Mouse (Mus musculus): ENCODE measurements around the gene Rbbp5. TPM values are rescaled to one million over a fixed set of nuclear protein-coding genes. Genes with fewer than 3 reads are reported as not detected.
A peak's percentile ranks its signal among the peaks of the same experiment; 100 is the strongest.

The Rbbp5 gene
- polyA plus RNA-seq, 1 experiment from 2014 or later, result 49.7 TPM

GRCm38 (mm10) chr1:132542762-132543306, 65.7 kb downstream of the Rbbp5 start, which contains the start of gene Cntn2:
Gene Cntn2, minus strand, starts transcription at chr1:132543256.
- Histone ChIP-seq H3K27me3 (peaks cover 61% of the 10 kb centered on the region), H3K4me2 (peak within 1 kb of the TSS; percentile 57), H3K27ac (no peak within 1 kb of the TSS), H3K9ac (no peak within 1 kb of the TSS), H3K36me3 (no peaks in the 10 kb centered on the region), H3K4me3 (replicated peaks) (peak within 1 kb of the TSS; percentile 29), H3K9me3 (replicated peaks) (no peaks in the 10 kb centered on the region), H3K4me1 (peaks cover 27% of the 10 kb centered on the region)
- WGBS, result 1% methylated on average over 25 of the region's 30 CpGs
- ATAC-seq (replicated peaks; ENCODE audit: low FRiP score), result 0 out of 2 replicates have a peak, but pooled peaks have one; percentile 16

GRCm38 (mm10) chr1:132543789-132544188, 66.6 kb downstream of the Rbbp5 start:
- no peak overlapping the region for H3K4me3 ChIP-seq (replicated peaks)
- WGBS, result 72% methylated on average over 8 of the region's 8 CpGs
- H3K9me3 ChIP-seq (replicated peaks), result no peaks in the 10 kb centered on the region
- H3K4me2 ChIP-seq, result no peak overlapping the region
- H3K9ac ChIP-seq, result no peak overlapping the region
- no peak for ATAC-seq (replicated peaks; ENCODE audit: low FRiP score)
- no peak overlapping the region for H3K27ac ChIP-seq
- peaks cover 27% of the 10 kb centered on the region for H3K4me1 ChIP-seq
- no peaks in the 10 kb centered on the region for H3K36me3 ChIP-seq
- peaks cover 59% of the 10 kb centered on the region for H3K27me3 ChIP-seq

Other genes with a start within 250 kb of the Rbbp5 start
- gene Gm10188, start 247.6 kb upstream of the Rbbp5 start, polyA plus RNA-seq (2015; fragmentation: Nextera tagmentation; extraction: Ambion mirVana), result not detected in 2 replicates
- 1.2 and 1.6 TPM in 2 replicates for gene Klhdc8a, start 178.7 kb upstream of the Rbbp5 start, polyA plus RNA-seq (2015; fragmentation: Nextera tagmentation; extraction: Ambion mirVana)
- 3.6 and 3.8 TPM in 2 replicates for gene Nuak2, start 161.2 kb upstream of the Rbbp5 start, polyA plus RNA-seq (2015; fragmentation: Nextera tagmentation; extraction: Ambion mirVana)
- gene Tmcc2, start 86.1 kb upstream of the Rbbp5 start, polyA plus RNA-seq (2015; fragmentation: Nextera tagmentation; extraction: Ambion mirVana), result 11.9 and 15.5 TPM in 2 replicates
- 15.2 and 15.5 TPM in 2 replicates for gene Dstyk, start 59.8 kb upstream of the Rbbp5 start, polyA plus RNA-seq (2015; fragmentation: Nextera tagmentation; extraction: Ambion mirVana)
- 1.5 and 1.6 TPM in 2 replicates for gene Tmem81, start 28.9 kb downstream of the Rbbp5 start, polyA plus RNA-seq (2015; fragmentation: Nextera tagmentation; extraction: Ambion mirVana)
- gene Cntn2, start 65.9 kb downstream of the Rbbp5 start, polyA plus RNA-seq (2015; fragmentation: Nextera tagmentation; extraction: Ambion mirVana), result 0.30 and 0.82 TPM in 2 replicates

Measured in kidney, embryonic 15.5 days (tissue).